Mouse (Mus musculus): ENCODE results near the gene H2-D1. TPM values are rescaled to one million over a fixed set of nuclear protein-coding genes. Genes with fewer than 3 reads are reported as not detected.
"Not testable (repeated sequence)": the region's sequence is repeated elsewhere in the genome, so short reads cannot be mapped to it uniquely, and the experiment has no call there.

The H2-D1 gene
- polyA plus RNA-seq, 1 experiment from 2014 or later = 238 TPM

DNA sequence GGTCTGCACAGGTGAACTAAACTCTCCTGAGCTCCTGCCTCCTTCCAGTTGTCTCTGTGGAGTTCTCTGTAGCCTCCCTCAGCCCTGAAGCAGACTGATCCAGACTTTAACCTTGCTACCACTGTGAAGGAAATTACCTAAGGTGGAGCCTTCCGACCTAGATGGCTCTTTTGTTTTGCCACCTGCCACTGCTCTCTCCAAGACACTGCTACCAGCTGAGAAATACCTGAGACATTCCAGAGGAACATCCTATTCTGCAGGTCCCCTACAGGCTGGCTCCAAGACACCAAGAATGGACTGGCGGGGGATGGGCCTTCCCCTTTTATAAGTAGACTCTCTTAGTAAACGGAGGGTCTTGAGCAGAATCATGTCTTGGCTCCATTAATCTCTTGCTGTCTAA is 17.7 kb downstream of the H2-D1 start:
- no peaks in the 10 kb centered on the region for H3K9me3 ChIP-seq (ENCODE audit: control insufficient read depth, low read length)
- no peaks in the 10 kb centered on the region for H3K36me3 ChIP-seq (ENCODE audit: control insufficient read depth, insufficient read depth, low read length)
- H3K4me2 ChIP-seq (ENCODE audit: low read depth, low read length) = no peak overlapping the region
- H3K27ac ChIP-seq (ENCODE audit: low read length) = no peak overlapping the region
- ATAC-seq = no peak
- no peak overlapping the region for H3K4me3 ChIP-seq (ENCODE audit: low read length)
- 73% methylated on average over 3 of the region's 3 CpGs for WGBS
- no peaks in the 10 kb centered on the region for H3K4me1 ChIP-seq (ENCODE audit: control insufficient read depth, insufficient read depth, low read length)
- no peak overlapping the region for H3K9ac ChIP-seq (ENCODE audit: low read depth, low read length)
- H3K27me3 ChIP-seq (replicated peaks; ENCODE audit: control insufficient read depth, insufficient read depth, low read length) = no peaks in the 10 kb centered on the region

DNA sequence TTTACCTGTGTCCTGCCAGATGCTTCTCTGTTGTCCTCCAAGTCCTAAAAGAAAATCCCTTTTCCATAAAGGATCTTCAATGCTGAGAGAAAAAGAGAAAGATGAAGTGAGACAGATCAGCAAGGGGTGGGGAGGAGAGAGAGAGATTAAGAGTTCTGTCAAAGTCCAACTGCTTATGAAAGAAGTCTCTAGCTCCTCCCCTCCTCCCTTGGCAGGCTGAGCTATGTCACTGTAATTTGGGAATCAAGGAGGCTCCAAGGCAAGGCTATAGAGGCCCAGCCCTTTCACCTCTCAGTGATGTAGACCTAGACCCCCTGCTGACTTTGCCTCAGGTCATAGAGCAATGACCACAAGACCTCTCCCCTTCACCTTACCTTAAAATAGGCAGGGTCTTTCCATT is 22.9 kb downstream of the H2-D1 start:
- H3K36me3 ChIP-seq (ENCODE audit: control insufficient read depth, insufficient read depth, low read length) = no peaks in the 10 kb centered on the region
- H3K27me3 ChIP-seq (replicated peaks; ENCODE audit: control insufficient read depth, insufficient read depth, low read length) = no peaks in the 10 kb centered on the region
- H3K4me2 ChIP-seq (ENCODE audit: low read depth, low read length) = no peak overlapping the region
- H3K9me3 ChIP-seq (ENCODE audit: control insufficient read depth, low read length) = no peaks in the 10 kb centered on the region
- no peak overlapping the region for H3K27ac ChIP-seq (ENCODE audit: low read length)
- H3K9ac ChIP-seq (ENCODE audit: low read depth, low read length) = no peak overlapping the region
- ATAC-seq = no peak
- H3K4me3 ChIP-seq (ENCODE audit: low read length) = no peak overlapping the region
- H3K4me1 ChIP-seq (ENCODE audit: control insufficient read depth, insufficient read depth, low read length) = no peaks in the 10 kb centered on the region

DNA sequence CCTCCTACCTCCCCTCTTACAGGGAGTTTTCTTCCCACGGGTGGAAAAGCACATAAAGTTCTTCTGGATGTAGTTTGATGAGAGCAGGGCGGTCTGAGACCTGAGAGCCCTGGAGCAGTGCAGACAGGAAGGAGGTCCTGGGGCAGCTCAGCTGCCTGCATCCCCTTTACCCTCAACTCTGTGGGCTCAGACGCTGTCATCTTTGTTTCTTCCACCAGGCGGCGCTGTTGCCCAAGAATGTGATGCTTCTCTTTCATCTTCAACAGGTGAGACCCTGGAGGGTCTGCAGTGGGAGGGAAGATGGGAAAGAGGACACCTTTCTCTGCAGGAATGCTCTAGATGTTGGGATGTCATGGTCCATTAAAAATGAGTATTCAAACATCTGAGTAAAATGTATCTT is 33.3 kb downstream of the H2-D1 start:
- not testable (repeated sequence) for H3K27me3 ChIP-seq (replicated peaks; ENCODE audit: control insufficient read depth, insufficient read depth, low read length); H3K4me3 ChIP-seq (ENCODE audit: low read length); H3K9ac ChIP-seq (ENCODE audit: low read depth, low read length); H3K9me3 ChIP-seq (ENCODE audit: control insufficient read depth, low read length); H3K27ac ChIP-seq (ENCODE audit: low read length); H3K4me2 ChIP-seq (ENCODE audit: low read depth, low read length); H3K36me3 ChIP-seq (ENCODE audit: control insufficient read depth, insufficient read depth, low read length); H3K4me1 ChIP-seq (ENCODE audit: control insufficient read depth, insufficient read depth, low read length); ATAC-seq
- 2% methylated on average over 5 of the region's 5 CpGs for WGBS

DNA sequence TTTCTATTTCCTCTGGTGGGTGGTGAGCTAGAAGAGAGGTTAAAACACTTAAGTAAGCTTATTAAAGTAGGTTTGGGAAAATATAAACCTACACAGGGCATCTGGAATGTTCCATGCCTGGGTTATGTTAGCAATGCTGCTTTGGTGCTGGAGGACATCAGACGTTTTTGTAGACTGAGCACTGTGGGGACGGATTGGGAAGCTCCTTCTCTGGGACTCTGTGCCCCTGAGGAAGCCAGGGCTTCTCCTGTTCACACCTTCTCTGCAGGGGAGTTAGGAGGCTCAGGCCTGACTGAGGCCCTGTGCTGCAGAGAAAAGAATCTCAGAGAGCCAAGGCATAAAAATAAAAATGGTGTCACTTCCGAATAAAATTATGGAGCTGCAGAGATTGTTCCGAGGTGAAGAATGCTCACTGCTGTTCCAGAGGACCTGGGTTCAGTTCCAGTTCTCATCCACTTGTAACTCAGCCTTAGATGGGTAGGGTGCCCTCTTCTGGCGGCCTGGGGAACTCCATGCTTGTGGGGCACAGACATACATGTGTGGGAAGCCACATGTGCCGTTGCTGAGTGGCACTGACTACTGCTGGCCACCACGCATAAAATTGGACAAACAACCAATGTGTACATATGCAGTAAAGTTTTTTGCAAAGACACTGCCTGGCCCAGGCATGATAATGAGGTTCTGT is 37.9 kb downstream of the H2-D1 start:
- not testable (repeated sequence) for H3K36me3 ChIP-seq (ENCODE audit: control insufficient read depth, insufficient read depth, low read length); H3K9me3 ChIP-seq (ENCODE audit: control insufficient read depth, low read length); ATAC-seq; H3K9ac ChIP-seq (ENCODE audit: low read depth, low read length); H3K4me2 ChIP-seq (ENCODE audit: low read depth, low read length); H3K4me1 ChIP-seq (ENCODE audit: control insufficient read depth, insufficient read depth, low read length); H3K4me3 ChIP-seq (ENCODE audit: low read length); H3K27me3 ChIP-seq (replicated peaks; ENCODE audit: control insufficient read depth, insufficient read depth, low read length); H3K27ac ChIP-seq (ENCODE audit: low read length)
- WGBS = 84% methylated on average over 7 of the region's 7 CpGs

DNA sequence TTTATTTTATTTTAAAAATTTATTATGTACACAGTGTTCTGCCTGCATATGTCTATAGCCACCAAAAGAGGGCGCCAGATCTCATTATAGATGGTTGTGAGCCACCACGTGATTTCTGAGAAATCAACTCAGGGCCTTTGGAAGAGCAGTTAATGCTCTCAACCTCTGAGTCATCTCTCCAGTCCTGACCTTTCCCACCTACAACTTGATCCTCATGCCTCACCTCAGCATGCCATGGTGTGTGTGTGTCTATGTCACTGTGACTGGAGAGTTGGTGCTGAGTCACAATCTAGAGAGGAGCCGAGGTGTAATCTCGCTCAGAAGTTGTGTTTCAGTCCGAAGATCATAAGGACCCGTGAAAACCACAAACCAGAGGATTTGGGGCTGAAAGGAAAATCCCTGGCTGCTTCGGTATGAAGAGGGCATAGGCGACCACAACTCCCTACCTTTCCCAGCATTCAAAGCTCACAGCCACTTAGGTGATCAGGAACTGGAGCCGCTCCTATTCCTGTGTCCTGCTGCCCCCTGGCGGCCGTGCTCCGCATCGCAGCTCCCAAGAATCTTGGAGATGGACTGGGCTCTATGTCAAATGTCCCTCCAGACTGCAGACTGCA is 39.2 kb downstream of the H2-D1 start:
- H3K27ac ChIP-seq (ENCODE audit: low read length) = no peak overlapping the region
- no peaks in the 10 kb centered on the region for H3K27me3 ChIP-seq (replicated peaks; ENCODE audit: control insufficient read depth, insufficient read depth, low read length)
- 0 out of 2 replicates have a peak, but pooled peaks have one; percentile 40 for ATAC-seq
- no peaks in the 10 kb centered on the region for H3K36me3 ChIP-seq (ENCODE audit: control insufficient read depth, insufficient read depth, low read length)
- 28% methylated on average over 13 of the region's 13 CpGs for WGBS
- no peak overlapping the region for H3K4me2 ChIP-seq (ENCODE audit: low read depth, low read length)
- H3K9me3 ChIP-seq (ENCODE audit: control insufficient read depth, low read length) = no peaks in the 10 kb centered on the region
- H3K4me3 ChIP-seq (ENCODE audit: low read length) = no peak overlapping the region
- H3K9ac ChIP-seq (ENCODE audit: low read depth, low read length) = no peak overlapping the region
- H3K4me1 ChIP-seq (ENCODE audit: control insufficient read depth, insufficient read depth, low read length) = no peaks in the 10 kb centered on the region

DNA sequence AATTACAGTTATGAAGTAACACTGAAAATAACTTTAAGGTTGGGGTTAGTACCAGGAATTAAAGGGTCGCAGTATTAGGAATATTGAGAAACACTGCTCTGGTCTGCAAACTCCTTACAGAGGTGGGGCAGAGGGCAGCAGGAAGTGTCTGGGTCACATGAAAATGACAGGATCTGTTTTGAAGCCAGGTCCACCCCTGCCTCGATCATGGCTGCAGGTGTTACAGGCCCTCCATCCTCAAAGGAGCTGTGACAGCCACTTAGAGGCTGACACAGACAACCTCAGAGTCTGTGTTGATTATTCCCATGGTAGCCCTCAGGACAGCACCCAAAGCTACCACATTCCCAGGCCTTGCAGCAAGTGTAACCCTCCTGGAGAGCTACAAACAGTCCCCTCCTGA is 40.7 kb downstream of the H2-D1 start:
- Histone ChIP-seq H3K9me3 (ENCODE audit: control insufficient read depth, low read length) (no peaks in the 10 kb centered on the region), H3K27me3 (replicated peaks; ENCODE audit: control insufficient read depth, insufficient read depth, low read length) (no peaks in the 10 kb centered on the region), H3K4me2 (ENCODE audit: low read depth, low read length) (no peak overlapping the region), H3K27ac (ENCODE audit: low read length) (no peak overlapping the region), H3K4me1 (ENCODE audit: control insufficient read depth, insufficient read depth, low read length) (no peaks in the 10 kb centered on the region), H3K36me3 (ENCODE audit: control insufficient read depth, insufficient read depth, low read length) (no peaks in the 10 kb centered on the region), H3K9ac (ENCODE audit: low read depth, low read length) (no peak overlapping the region), H3K4me3 (ENCODE audit: low read length) (no peak overlapping the region)
- 84% methylated on average over 2 of the region's 2 CpGs for WGBS
- ATAC-seq = no peak

DNA sequence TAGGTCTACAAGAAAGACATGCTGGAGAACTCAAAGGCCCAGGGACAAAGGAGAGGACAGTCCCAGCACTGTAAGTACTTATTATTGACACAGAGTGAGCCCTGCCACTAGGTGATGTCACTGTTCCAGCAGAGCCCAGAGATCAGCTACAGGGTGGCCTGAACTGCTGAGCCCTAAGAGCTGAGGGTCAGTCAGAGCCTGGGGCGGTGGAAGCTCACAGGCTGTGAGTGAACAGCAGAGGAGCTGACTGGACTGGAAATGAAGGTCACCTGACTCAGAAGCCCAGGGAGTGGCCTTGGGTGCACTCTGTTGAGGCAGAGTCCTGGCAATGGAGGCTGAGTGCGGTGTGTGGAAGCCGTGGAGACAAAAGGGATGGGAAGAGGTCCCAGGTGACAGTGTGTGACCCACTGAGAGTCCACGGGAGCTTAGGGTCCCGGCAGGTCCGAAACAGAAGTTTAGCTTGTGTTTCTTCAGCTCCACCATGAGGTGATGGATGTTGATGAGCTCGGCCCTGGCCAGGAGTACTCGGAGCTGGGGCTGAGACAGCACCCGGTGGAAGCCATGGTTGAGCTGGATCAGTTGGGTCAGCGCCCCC is 41.3 kb downstream of the H2-D1 start:
- no peak for ATAC-seq
- Histone ChIP-seq H3K9ac (ENCODE audit: low read depth, low read length) (no peak overlapping the region), H3K4me2 (ENCODE audit: low read depth, low read length) (no peak overlapping the region), H3K27ac (ENCODE audit: low read length) (no peak overlapping the region), H3K4me3 (ENCODE audit: low read length) (no peak overlapping the region), H3K9me3 (ENCODE audit: control insufficient read depth, low read length) (no peaks in the 10 kb centered on the region), H3K4me1 (ENCODE audit: control insufficient read depth, insufficient read depth, low read length) (no peaks in the 10 kb centered on the region), H3K27me3 (replicated peaks; ENCODE audit: control insufficient read depth, insufficient read depth, low read length) (no peaks in the 10 kb centered on the region), H3K36me3 (ENCODE audit: control insufficient read depth, insufficient read depth, low read length) (no peaks in the 10 kb centered on the region)
- 84% methylated on average over 10 of the region's 10 CpGs for WGBS

DNA sequence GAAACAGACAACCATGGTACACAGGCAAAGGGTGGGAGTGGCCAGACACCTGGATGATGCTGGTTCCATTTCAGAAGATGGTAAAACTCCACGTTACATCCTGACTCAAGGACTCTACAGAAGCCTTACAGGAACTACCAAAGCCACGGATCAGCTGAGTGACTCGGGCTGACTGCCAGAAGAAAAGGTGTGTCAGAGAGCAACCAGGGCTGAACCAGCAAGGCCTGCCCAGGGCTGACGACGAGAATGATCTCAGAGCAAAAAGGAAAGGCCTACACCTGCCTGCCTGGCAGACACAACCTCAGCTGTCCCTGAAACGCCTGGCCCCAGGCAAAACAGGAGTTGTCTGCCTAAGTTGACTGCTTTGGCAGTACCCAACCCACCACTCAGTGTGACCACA is 41.9 kb downstream of the H2-D1 start:
- Histone ChIP-seq H3K4me2 (ENCODE audit: low read depth, low read length) (no peak overlapping the region), H3K9me3 (ENCODE audit: control insufficient read depth, low read length) (no peaks in the 10 kb centered on the region), H3K27me3 (replicated peaks; ENCODE audit: control insufficient read depth, insufficient read depth, low read length) (no peaks in the 10 kb centered on the region), H3K4me3 (ENCODE audit: low read length) (no peak overlapping the region), H3K36me3 (ENCODE audit: control insufficient read depth, insufficient read depth, low read length) (no peaks in the 10 kb centered on the region), H3K4me1 (ENCODE audit: control insufficient read depth, insufficient read depth, low read length) (no peaks in the 10 kb centered on the region), H3K27ac (ENCODE audit: low read length) (no peak overlapping the region), H3K9ac (ENCODE audit: low read depth, low read length) (no peak overlapping the region)
- peak; percentile 33; the same call in 1 of the 2 replicates for ATAC-seq
- WGBS = 57% methylated on average over 6 of the region's 6 CpGs

DNA sequence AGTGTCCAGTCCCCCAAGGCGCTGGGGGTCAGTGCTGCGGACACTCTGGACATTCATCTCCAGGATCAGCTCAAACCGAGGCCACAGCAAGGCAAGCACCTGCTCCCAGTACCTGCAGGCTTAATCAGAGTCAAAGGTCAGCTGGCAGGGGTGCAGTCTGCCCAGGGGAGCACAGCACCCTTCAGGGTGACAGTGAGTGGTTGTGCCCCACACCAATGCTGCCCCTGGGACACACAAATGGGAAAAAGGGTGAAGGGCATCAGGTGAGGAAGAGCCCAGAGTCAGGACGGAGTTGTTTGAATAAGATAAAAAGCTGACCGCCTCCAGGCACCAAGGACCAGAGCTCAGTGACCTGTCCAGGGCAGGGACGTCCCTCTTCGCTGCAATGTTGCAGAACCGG is 42.4 kb downstream of the H2-D1 start:
- H3K4me3 ChIP-seq (ENCODE audit: low read length); H3K9ac ChIP-seq (ENCODE audit: low read depth, low read length); ATAC-seq; H3K4me2 ChIP-seq (ENCODE audit: low read depth, low read length); H3K27me3 ChIP-seq (replicated peaks; ENCODE audit: control insufficient read depth, insufficient read depth, low read length); H3K4me1 ChIP-seq (ENCODE audit: control insufficient read depth, insufficient read depth, low read length); H3K36me3 ChIP-seq (ENCODE audit: control insufficient read depth, insufficient read depth, low read length); H3K9me3 ChIP-seq (ENCODE audit: control insufficient read depth, low read length); H3K27ac ChIP-seq (ENCODE audit: low read length): not testable (repeated sequence)
- 75% methylated on average over 8 of the region's 8 CpGs for WGBS
